Mouse (Mus musculus): ENCODE measurements around the gene Pglyrp4.
"Not testable (repeated sequence)": the region's sequence is repeated elsewhere in the genome, so short reads cannot be mapped to it uniquely, and the experiment has no call there.

Gene Pglyrp4

GRCm38 (mm10) chr3:90726606-90727005 lies at the start of gene Pglyrp4:
Pglyrp4 (plus strand) TSS chr3:90726906.
- no peak for DNase-seq (ENCODE audit: low spot score in 2 of 2)

GRCm38 (mm10) chr3:90678656-90679055 lies 48.0 kb upstream of the Pglyrp4 start:
- no peak for DNase-seq (ENCODE audit: low spot score in 2 of 2)

- no peak for DNase-seq (ENCODE audit: low spot score in 2 of 2)
Observed at GRCm38 (mm10) chr3:90683929-90684328, 42.8 kb upstream of the Pglyrp4 start.

- no peak for DNase-seq (ENCODE audit: low spot score in 2 of 2)
Observed at GRCm38 (mm10) chr3:90686835-90687234, 39.9 kb upstream of the Pglyrp4 start.

DNA sequence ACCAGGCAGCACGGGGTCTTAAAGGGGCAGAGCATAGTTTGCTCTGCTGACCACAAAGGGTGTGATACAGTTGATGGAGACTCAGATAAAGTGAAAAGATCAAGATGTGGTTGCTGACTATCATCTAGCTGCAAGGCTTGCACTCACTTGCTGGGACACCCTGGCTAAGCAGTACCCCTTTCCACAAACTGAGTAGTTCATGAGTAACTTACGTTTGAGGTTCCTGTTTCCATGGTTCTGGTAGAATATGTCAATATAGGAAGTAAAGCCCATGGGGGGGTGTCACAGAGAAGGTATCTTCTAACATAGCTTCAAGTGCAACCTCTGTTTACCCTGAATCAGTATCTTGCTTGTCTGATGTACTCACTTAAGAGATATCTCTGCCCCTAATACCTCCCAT lies 33.2 kb upstream of the Pglyrp4 start:
- DNase-seq (ENCODE audit: low spot score in 2 of 2) = no peak

DNA sequence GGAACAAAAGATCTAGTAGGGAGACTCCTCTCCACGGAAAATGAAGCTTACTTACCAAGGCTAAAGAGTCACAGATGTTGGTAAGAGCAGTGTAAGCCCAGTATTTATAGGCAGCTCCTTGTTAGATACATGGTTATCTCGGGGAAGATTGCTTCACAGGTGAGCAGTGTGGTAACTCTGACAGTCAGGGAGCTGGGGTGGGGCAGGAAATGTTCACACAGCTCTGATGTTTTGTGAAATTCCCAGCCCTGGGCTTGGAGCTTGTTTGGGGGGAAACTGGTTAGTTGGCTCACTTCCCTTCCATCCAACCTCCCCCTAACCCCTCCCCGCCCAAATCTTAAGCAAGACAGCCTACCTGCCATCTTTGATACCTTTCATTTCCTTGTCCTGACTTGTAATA lies 31.1 kb upstream of the Pglyrp4 start, which contains the start of gene S100a9:
Gene S100a9, minus strand, starts transcription at position 109 of the 400 bp plus-strand sequence.
- DNase-seq (ENCODE audit: low spot score in 2 of 2) = no peak

GRCm38 (mm10) chr3:90702244-90702643 lies 24.5 kb upstream of the Pglyrp4 start:
- no peak for DNase-seq (ENCODE audit: low spot score in 2 of 2)

- DNase-seq (ENCODE audit: low spot score in 2 of 2) = peak; percentile 25 to 56
Observed at GRCm38 (mm10) chr3:90708523-90709202, 18.0 kb upstream of the Pglyrp4 start.

- peak; percentile 83 to 86 for DNase-seq (ENCODE audit: low spot score in 2 of 2)
Observed at GRCm38 (mm10) chr3:90709591-90710460, 16.9 kb upstream of the Pglyrp4 start.

DNA sequence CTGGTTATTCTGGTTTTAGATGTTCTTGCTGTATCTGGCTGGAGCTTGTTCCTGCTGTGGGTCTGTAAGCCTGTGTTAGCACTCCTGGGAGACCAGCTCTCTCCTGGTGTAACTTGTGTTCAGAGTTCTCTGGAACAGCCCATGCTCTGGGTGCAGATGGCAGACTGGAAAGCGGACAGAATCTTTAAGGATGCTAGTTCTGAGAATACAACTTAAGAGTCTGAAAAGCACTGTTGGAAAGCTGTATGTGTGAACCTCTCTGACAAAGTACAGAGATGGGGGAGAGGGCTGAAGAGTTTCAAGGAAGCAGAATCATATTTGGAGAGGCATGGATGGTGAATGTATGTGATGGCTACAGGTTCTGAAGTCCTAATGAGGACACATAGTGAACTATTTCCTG lies 23.0 kb downstream of the Pglyrp4 start:
- DNase-seq (ENCODE audit: low spot score in 2 of 2) = no peak

DNA sequence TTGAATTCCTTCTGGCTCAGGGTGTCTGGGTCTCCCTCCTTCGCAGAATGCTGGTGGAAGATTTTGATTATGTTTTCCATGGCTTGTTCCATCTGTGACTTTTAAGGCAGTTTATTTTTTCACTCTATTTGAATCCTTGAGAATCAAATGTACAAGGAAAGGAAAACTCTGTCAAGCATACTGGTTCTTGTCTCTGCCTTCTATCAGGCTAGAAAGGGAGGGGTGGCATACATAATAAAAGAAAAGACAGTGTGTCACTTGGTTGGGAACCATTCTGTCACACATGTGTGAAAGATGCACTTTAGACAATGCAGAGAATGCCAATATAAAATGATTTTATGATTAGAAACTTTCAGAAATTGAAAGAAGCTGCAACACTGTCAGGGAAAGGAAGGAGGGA lies 51.1 kb downstream of the Pglyrp4 start, which contains the start of gene Gm5849:
Gene Gm5849, minus strand, starts transcription at position 101 of the 400 bp plus-strand sequence.
- DNase-seq (ENCODE audit: low spot score in 2 of 2) = not testable (repeated sequence)
